Mouse (Mus musculus): Measurements from ENCODE around the gene Gpr4.

The Gpr4 gene

DNA sequence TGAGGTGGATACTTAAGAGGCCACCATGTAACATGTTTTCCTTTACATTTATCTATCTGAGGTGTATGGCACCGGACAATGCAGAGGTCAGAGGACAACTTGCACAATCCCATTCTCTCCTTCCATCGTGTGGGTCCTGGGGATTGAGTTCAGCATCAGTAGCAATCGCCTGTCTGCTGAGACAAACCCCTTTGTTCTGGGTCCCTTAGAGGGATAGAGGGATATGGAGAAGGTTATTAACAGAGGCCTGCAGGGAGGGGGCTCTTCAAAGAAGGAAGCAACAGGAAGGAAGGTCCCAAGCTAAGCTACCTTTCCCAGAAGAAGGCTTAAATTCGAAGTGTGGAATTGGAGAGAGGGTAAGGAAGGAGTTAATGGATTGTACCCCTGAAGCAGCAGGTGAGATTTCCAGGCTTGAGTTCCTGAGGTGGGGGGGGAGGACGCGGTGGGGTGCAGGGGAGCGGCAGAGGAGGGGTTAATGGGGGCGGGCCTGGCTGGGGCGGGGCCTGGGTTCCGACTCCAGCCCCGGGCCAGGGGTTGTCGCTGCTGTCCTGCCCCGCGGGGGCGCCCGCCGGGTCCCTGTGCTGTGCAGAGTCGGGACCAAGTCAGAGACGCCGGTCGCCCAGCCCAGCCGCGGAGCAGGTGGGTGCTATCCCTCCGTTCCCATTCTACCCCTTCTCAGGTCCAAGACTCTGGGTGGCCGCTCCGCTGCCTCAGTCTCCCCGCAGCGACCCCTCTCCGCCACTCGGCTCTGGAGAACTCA lies at the start of gene Gpr4:
TSS of gene Gpr4 (plus strand) at position 543 of the 760 bp plus-strand sequence.
- no peak for DNase-seq

DNA sequence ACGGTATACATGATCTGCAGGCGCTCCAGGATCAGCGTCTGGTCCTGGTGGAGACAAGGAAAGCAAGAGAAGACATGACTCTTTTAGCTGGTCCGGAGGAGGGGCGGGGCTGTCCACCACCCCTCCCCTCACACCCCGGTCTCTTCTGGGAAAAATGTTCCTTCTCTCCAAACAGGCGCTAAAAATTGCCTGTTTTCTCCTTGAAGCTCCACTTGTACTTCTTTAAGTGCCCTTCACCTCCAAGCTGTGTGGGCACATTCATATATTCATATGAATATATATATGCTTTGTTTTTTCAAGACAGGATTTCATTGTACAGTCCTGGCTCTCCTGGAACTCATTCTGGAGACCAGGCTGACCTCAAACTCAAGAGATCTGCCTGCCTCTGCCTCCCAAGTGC lies 49.4 kb upstream of the Gpr4 start:
- no peak for DNase-seq

DNA sequence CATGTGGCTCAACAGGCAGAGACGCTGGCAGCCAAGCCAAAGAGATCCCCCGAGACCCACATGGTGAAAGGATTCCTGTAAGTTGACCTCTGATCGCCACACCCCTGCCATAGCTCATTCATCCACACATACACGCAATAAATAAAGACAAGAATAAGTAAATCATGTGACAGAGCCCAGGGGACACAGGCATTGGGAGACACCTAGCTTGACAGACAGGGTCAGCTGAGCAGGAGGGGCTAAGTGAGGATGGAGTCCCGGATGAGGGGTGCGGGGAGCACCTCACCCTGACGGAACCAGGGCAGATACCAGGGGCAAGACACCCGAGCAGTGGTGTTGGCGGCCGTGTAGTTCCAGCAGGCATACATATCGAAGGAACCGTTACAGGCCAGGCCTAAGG lies 48.6 kb upstream of the Gpr4 start:
- DNase-seq = no peak

GRCm38 (mm10) chr7:19164189-19164588 lies 48.1 kb upstream of the Gpr4 start:
- no peak for DNase-seq

GRCm38 (mm10) chr7:19164978-19165377 lies 47.4 kb upstream of the Gpr4 start:
- DNase-seq = no peak

- no peak for DNase-seq
Observed at GRCm38 (mm10) chr7:19165656-19166423, 46.5 kb upstream of the Gpr4 start, which contains the start of gene Gipr. Gipr (minus strand) TSS chr7:19166127.

DNA sequence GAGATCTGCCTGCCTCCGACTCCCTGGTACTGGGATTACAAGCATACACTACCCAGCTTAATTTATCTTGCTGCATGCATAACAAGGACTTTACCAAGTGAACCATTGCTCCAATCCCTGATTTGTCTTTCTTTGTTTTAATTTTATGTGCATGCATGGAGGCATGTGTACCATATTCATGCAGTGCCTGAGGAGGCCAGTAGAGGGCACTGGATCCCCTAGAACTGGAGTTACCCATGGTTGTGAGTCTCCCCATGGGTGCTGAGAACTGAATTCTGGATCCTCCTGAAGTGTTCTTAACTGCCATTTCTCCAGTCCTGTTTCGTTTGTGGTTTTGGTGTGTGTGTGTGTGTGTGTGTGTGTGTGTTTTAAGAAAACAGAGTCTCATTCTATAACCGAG lies 45.3 kb upstream of the Gpr4 start:
- DNase-seq = no peak

GRCm38 (mm10) chr7:19169506-19169905 lies 42.8 kb upstream of the Gpr4 start:
- DNase-seq = no peak

DNA sequence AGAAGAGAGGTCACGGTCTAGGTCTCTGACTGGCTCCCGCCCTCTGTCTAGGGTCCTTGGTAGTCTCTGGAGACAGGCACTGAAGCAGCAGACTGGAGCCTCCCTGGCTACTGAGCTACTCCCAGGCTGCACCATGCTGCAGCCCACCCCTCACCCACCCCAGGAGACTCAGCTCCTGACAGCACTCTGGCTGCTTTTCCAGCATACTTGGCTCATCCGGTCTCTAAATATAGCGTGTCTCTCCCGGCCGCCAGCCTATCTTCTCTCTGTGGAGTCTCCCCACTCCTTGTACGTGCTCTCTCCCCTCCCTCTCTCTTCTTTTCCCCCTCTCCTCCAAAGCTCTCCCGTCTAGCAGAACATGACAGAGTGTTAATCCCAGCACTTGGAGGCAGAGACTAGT lies 42.2 kb upstream of the Gpr4 start:
- no peak for DNase-seq

DNA sequence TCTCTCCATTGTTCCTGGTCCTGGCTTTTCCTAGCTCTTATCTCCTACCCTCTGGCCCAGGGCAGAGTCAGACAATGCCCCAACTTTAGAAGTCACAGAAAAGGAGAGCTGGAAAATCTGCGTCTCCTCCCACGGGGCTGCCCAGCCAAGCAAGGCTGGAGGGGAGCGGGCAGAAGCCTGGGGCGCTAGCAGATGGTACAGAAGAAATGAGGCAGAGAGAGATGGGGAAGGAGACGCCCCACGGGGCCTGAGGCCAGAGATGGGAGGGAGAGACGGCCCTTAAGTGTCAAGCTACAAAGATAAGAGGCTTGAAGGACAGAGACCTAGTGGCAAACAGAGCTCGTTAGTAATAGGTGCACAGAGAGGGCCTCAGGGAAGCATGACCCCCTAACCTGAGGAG lies 40.5 kb upstream of the Gpr4 start:
- no peak for DNase-seq

- peak; percentile 49 for DNase-seq
Observed at GRCm38 (mm10) chr7:19172874-19173273, 39.5 kb upstream of the Gpr4 start.

- DNase-seq = peak; percentile 31
Observed at GRCm38 (mm10) chr7:19175708-19176515, 36.4 kb upstream of the Gpr4 start, which contains the start of gene Eml2. Eml2 (plus strand) TSS chr7:19176421.

GRCm38 (mm10) chr7:19176516-19176947 lies 35.8 kb upstream of the Gpr4 start:
- DNase-seq = no peak

- no peak for DNase-seq
Observed at GRCm38 (mm10) chr7:19177216-19177615, 35.1 kb upstream of the Gpr4 start.

DNA sequence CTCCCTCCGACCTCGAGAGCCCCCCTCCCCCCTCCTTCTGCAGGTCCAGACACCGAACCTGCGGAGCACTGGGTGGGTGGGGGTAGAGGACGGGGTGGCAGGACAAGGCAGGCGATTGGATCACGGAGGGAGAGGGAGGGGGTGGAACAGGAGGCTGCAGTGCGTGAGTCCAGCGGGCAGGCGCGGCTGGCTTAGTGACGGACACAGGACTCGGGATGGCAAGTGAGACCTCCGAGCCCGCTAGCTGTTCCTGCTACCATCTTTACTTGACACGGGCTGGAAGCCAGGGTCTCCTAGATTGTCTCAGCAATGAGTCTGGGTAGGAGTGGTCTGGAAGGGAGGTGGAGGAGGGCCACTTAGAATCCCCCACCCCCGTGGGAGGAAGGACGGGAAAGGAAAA lies 34.3 kb upstream of the Gpr4 start:
- DNase-seq = no peak

- peak; percentile 42 for DNase-seq
Observed at GRCm38 (mm10) chr7:19178443-19179092, 33.8 kb upstream of the Gpr4 start.

DNA sequence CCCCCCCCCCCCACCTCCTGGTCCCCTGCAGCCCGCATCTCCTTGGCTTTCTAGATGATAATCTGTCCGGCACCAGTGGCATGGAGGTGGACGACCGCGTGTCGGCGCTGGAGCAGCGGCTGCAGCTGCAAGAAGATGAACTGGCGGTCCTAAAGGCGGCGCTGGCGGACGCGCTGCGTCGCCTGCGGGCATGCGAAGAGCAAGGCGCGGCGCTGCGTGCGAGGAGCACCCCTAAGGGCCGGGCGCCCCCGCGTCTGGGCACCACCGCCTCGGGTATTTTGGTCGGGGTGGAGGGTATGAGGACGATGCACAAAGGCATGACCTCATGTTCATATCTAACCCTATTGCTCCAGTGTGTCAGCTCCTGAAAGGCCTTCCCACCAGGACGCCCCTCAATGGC lies 33.2 kb upstream of the Gpr4 start:
- DNase-seq = peak; percentile 53

DNA sequence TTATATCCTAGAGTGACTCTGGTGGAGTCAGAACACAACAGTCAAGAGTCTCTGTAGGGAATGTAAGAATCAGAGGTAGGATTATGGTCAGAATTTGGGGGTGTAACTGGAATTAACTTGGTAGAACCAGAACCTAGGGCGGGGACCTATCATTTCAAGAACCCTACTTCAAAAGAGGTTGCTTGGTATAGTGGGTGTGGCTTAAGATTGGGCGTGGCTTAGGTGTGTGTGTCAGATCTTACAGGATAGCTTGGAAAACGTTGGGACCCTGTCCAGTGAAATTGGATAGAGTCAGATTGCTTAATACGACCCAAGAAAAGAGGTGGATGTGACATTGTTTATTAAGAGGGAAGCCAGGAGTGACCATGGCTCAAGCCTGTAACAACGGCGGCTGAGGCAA lies 32.4 kb upstream of the Gpr4 start:
- DNase-seq = no peak

DNA sequence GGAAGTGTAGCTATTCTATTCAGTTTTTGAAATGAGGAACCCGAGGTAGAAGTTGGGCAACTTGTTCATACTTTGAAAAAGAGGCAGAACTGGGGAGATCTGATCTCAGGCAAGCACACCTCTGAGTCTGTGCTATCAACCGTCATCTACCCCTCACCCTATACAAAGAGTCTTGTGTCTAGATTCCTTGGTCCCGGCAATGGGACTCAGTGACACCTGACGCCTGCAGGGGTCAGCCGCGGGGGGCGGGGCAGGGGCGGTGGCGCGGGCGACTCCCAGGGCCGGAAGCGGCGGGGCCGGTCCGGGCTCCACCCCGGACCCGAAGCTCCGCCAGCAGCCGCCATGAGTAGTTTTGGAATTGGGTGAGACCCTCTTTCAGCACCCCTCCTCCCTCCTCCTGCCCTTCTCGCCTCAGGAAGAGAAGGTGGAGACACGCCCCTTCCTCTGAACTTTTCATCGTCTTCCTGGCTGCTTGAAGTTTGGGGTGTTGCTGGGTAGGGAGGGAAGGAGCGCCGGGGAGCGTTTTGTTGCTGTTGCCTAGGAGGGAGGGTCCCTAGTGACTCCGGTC lies 31.4 kb upstream of the Gpr4 start:
- peak; percentile 37 for DNase-seq

GRCm38 (mm10) chr7:19184250-19184649 lies 28.1 kb upstream of the Gpr4 start:
- DNase-seq = no peak

DNA sequence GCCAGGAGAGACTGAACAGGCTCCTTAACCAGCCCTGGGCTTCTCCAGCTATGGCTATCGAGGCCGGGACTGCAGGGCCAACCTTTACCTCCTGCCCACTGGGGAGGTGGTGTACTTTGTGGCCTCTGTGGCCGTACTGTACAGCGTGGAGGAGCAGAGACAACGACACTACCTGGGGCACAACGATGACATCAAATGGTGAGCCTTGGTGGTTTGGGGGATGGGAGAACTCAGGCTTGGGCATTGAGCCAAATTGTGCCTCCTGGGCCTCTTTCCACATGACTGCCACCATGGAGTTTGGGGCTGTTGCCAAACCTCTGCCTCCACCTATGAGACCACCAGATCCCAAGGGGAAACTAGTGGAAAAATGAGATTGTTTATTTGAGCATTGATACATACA lies 27.6 kb upstream of the Gpr4 start:
- peak; percentile 41 for DNase-seq

GRCm38 (mm10) chr7:19194676-19195075 lies 17.7 kb upstream of the Gpr4 start:
- DNase-seq = no peak
